Mouse (Mus musculus) MEL (cell line): ENCODE results near the gene Skor1.

Experiments used
- E2F4 ChIP-seq: IDR thresholded peaks from 2 replicates; pipeline ENCODE4 v1.6.1; 2011; ENCODE audit warnings: low read depth, low read length, improper control_type of control experiment, borderline replicate concordance
- MAX ChIP-seq: IDR thresholded peaks from 2 replicates; pipeline ENCODE4 v1.6.1; 2011; ENCODE audit warnings: low read length, improper control_type of control experiment
- ZC3H11A ChIP-seq: IDR thresholded peaks from 2 replicates; pipeline ENCODE4 v1.6.1; 2012; ENCODE audit warnings: low read depth, mild to moderate bottlenecking, inconsistent platforms, low read length, improper control_type of control experiment

DNA sequence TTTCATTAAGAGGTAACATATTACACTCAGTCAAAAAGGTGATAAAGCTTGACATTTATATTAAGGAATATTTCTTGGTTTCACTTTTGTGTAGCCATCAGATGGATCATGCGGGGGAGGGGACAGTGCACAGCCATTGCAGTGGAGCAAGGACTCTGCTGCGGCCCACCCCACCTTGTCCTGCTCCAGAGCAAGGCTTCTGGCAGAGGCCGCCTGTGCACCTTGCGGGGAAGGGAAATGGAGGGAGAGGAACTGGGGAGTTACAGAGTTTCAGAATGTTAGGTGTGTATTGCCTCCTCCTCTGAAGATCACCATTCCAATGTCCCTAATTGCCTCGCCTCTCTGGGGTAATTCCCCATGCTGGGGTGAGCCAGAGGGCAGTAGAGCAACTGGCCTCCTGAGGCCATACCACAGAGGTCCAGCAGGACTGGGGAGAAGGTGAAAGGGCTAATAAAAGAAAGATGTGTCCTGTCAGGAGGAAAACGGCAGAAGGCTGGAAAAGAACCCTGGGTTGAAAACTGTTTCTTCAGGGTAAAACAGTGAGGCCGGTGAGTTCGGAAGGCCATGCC, 47.4 kb upstream of the Skor1 start:
- TF ChIP-seq MAX (no peak), ZC3H11A (no peak), E2F4 (no peak)
